Mouse (Mus musculus): ENCODE measurements around the gene Epx. TPM values are rescaled to one million over a fixed set of nuclear protein-coding genes. Genes with fewer than 3 reads are reported as not detected.

The Epx gene
- polyA plus RNA-seq, 1 experiment from 2014 or later = 3.0 TPM

- H3K4me3 ChIP-seq (replicated peaks) = no peak overlapping the region
- no peak overlapping the region for H3K27ac ChIP-seq
- no peaks in the 10 kb centered on the region for H3K9me3 ChIP-seq (replicated peaks)
- ATAC-seq (ENCODE audit: low read depth) (no peak), DNase-seq (no peak)
- 72% methylated on average over 8 of the region's 8 CpGs for WGBS (ENCODE audit: insufficient replicate concordance)
- H3K4me1 ChIP-seq (replicated peaks) = no peaks in the 10 kb centered on the region
- no peak overlapping the region for H3K4me2 ChIP-seq
- H3K27me3 ChIP-seq = no peaks in the 10 kb centered on the region
- H3K9ac ChIP-seq = no peak overlapping the region
- no peaks in the 10 kb centered on the region for H3K36me3 ChIP-seq
Observed at GRCm38 (mm10) chr11:87840676-87841075, 34.7 kb downstream of the Epx start.

GRCm38 (mm10) chr11:87828239-87828900, 47.0 kb downstream of the Epx start, which contains the start of gene Lpo:
Lpo (minus strand) TSS chr11:87828289.
- no peak within 1 kb of the TSS for H3K4me3 ChIP-seq (replicated peaks)
- WGBS (ENCODE audit: insufficient replicate concordance) = 55% methylated on average over 10 of the region's 10 CpGs

DNA sequence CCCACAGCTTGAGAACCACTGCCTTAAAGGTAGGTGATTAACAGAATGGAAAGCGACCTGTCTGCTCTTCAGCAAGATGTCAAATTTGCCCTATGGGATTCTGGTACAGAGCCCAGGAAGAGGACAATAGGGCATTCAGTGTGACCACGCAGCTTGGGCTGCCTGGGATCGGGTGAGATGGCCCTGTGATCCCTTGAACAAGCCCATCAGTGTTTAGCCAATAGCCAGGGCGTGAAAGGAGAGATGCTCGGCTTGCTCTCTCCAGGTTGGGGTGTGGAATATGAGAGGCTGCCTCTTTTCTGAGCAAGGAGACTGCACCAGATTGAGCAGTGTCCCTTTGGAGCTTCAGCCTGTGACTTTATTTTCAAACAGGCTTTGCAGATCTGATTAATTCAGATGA, 53.8 kb downstream of the Epx start:
- 60% methylated on average over 5 of the region's 5 CpGs for WGBS (ENCODE audit: insufficient replicate concordance)
- peaks cover 12% of the 10 kb centered on the region for H3K27me3 ChIP-seq

More at GRCm38 (mm10) chr11:87828239-87828900, 47.0 kb downstream of the Epx start, which contains the start of gene Lpo:
- ATAC-seq (ENCODE audit: low read depth) = no peak
- Histone ChIP-seq H3K27ac (no peak within 1 kb of the TSS), H3K36me3 (no peaks in the 10 kb centered on the region), H3K9ac (no peak within 1 kb of the TSS), H3K4me2 (no peak within 1 kb of the TSS), H3K9me3 (replicated peaks) (no peaks in the 10 kb centered on the region), H3K27me3 (no peaks in the 10 kb centered on the region), H3K4me1 (replicated peaks) (no peaks in the 10 kb centered on the region)
- no peak for DNase-seq

GRCm38 (mm10) chr11:87817443-87817773, 57.9 kb downstream of the Epx start:
- no peak for ATAC-seq (ENCODE audit: low read depth)
- peak overlapping the region; percentile 35 for H3K4me3 ChIP-seq (replicated peaks)
- H3K9me3 ChIP-seq (replicated peaks) = no peaks in the 10 kb centered on the region
- H3K9ac ChIP-seq = no peak overlapping the region
- DNase-seq = no peak
- H3K27me3 ChIP-seq = peaks cover 23% of the 10 kb centered on the region
- no peaks in the 10 kb centered on the region for H3K36me3 ChIP-seq
- WGBS (ENCODE audit: insufficient replicate concordance) = 29% methylated on average over 4 of the region's 4 CpGs
- peak overlapping the region; percentile 56 for H3K4me2 ChIP-seq
- H3K27ac ChIP-seq = no peak overlapping the region
- H3K4me1 ChIP-seq (replicated peaks) = 0 out of 2 replicates have a peak, but pooled peaks cover 3% of the 10 kb centered on the region

More for the DNA sequence above, 53.8 kb downstream of the Epx start:
- DNase-seq (no peak), ATAC-seq (ENCODE audit: low read depth) (no peak)
- H3K4me1 ChIP-seq (replicated peaks) = 0 out of 2 replicates have a peak, but pooled peaks cover 3% of the 10 kb centered on the region
- no peak overlapping the region for H3K4me3 ChIP-seq (replicated peaks)
- H3K36me3 ChIP-seq = no peaks in the 10 kb centered on the region
- H3K27ac ChIP-seq = no peak overlapping the region
- no peaks in the 10 kb centered on the region for H3K9me3 ChIP-seq (replicated peaks)
- H3K9ac ChIP-seq = no peak overlapping the region
- H3K4me2 ChIP-seq = no peak overlapping the region

GRCm38 (mm10) chr11:87816707-87817442, 58.5 kb downstream of the Epx start:
- no peaks in the 10 kb centered on the region for H3K9me3 ChIP-seq (replicated peaks)
- H3K27me3 ChIP-seq = peaks cover 23% of the 10 kb centered on the region
- WGBS (ENCODE audit: insufficient replicate concordance) = 4% methylated on average over 31 of the region's 31 CpGs
- ATAC-seq (ENCODE audit: low read depth) = no peak
- no peak overlapping the region for H3K9ac ChIP-seq
- no peaks in the 10 kb centered on the region for H3K36me3 ChIP-seq
- no peak overlapping the region for H3K27ac ChIP-seq
- 0 out of 2 replicates have a peak, but pooled peaks cover 3% of the 10 kb centered on the region for H3K4me1 ChIP-seq (replicated peaks)
- peak overlapping the region; percentile 56 for H3K4me2 ChIP-seq
- no peak for DNase-seq
- H3K4me3 ChIP-seq (replicated peaks) = peak overlapping the region; percentile 35

DNA sequence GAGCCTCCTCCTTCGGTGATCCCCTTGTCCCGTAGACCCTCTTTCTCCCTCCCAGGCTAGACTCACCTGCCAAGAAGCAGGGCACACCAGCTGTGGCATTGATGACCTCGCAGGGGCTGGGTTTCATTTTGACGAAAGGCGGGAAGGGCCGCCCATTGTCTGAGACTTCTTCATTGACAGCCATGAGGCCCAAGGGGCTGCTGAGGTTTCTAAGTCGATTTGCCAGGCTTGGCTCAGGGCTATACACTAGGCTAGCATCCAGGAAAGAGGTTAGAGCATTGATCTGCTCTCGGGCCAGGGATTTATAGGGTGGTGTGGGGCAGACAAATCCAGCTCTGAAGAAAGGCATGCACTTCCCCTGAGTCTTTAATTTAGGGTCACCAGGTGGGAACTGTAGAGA, 60.5 kb downstream of the Epx start:
- WGBS (ENCODE audit: insufficient replicate concordance) = 62% methylated on average over 8 of the region's 8 CpGs

More for the DNA sequence above, 60.5 kb downstream of the Epx start:
- no peak overlapping the region for H3K27ac ChIP-seq
- no peak overlapping the region for H3K4me3 ChIP-seq (replicated peaks)
- no peaks in the 10 kb centered on the region for H3K9me3 ChIP-seq (replicated peaks)
- 0 out of 2 replicates have a peak, but pooled peaks cover 3% of the 10 kb centered on the region for H3K4me1 ChIP-seq (replicated peaks)
- ATAC-seq (ENCODE audit: low read depth) (no peak), DNase-seq (no peak)
- no peak overlapping the region for H3K9ac ChIP-seq
- no peaks in the 10 kb centered on the region for H3K36me3 ChIP-seq
- H3K27me3 ChIP-seq = peaks cover 23% of the 10 kb centered on the region
- H3K4me2 ChIP-seq = no peak overlapping the region

Other genes with a start within 250 kb of the Epx start
- 3.8 and 5.5 TPM in 2 replicates for gene Rnf43, start 212.8 kb downstream of the Epx start, polyA plus RNA-seq (2015; fragmentation: Nextera tagmentation; extraction: Ambion mirVana)
- 219 and 233 TPM in 2 replicates for gene Supt4a, start 138.0 kb downstream of the Epx start, polyA plus RNA-seq (2015; fragmentation: Nextera tagmentation; extraction: Ambion mirVana)
- gene Tspoap1, start 115.0 kb downstream of the Epx start, polyA plus RNA-seq (2015; fragmentation: Nextera tagmentation; extraction: Ambion mirVana) = 2.7 and 3.1 TPM in 2 replicates
- gene Mpo, start 82.0 kb downstream of the Epx start, polyA plus RNA-seq (2015; fragmentation: Nextera tagmentation; extraction: Ambion mirVana) = 276 and 298 TPM in 2 replicates
- gene Lpo, start 47.2 kb downstream of the Epx start, polyA plus RNA-seq (2015; fragmentation: Nextera tagmentation; extraction: Ambion mirVana) = not detected in 2 replicates
- gene Mks1, start 22.3 kb downstream of the Epx start, polyA plus RNA-seq (2015; fragmentation: Nextera tagmentation; extraction: Ambion mirVana) = 2.1 and 2.5 TPM in 2 replicates
- gene Olfr462, start 16.7 kb upstream of the Epx start, polyA plus RNA-seq (2015; fragmentation: Nextera tagmentation; extraction: Ambion mirVana) = not detected in 2 replicates
- not detected in 2 replicates for gene Olfr463, start 21.9 kb upstream of the Epx start, polyA plus RNA-seq (2015; fragmentation: Nextera tagmentation; extraction: Ambion mirVana)
- not detected in 2 replicates for gene Olfr464, start 45.4 kb upstream of the Epx start, polyA plus RNA-seq (2015; fragmentation: Nextera tagmentation; extraction: Ambion mirVana)
- gene Dynll2, start 112.0 kb upstream of the Epx start, polyA plus RNA-seq (2015; fragmentation: Nextera tagmentation; extraction: Ambion mirVana) = 11.2 and 11.5 TPM in 2 replicates
- gene Srsf1, start 171.8 kb upstream of the Epx start, polyA plus RNA-seq (2015; fragmentation: Nextera tagmentation; extraction: Ambion mirVana) = 157 and 209 TPM in 2 replicates
- 7.6 and 10.4 TPM in 2 replicates for gene Vezf1, start 192.7 kb upstream of the Epx start, polyA plus RNA-seq (2015; fragmentation: Nextera tagmentation; extraction: Ambion mirVana)
- gene Cuedc1, start 222.5 kb upstream of the Epx start, polyA plus RNA-seq (2015; fragmentation: Nextera tagmentation; extraction: Ambion mirVana) = 1.6 and 1.8 TPM in 2 replicates